Mouse (Mus musculus) effector memory CD4-positive, alpha-beta T cell, adult 5 months (primary cell): ENCODE results near the gene 2610044O15Rik8. TPM values are rescaled to one million over a fixed set of nuclear protein-coding genes. Genes with fewer than 3 reads are reported as not detected.

Experiments
- polyA plus RNA-seq: library from polyadenylated mRNA; unstranded; fragments of 100-300 nt; shearing (Covaris generic); gene quantifications from one replicate; pipeline ENCODE4 v1.2.1, GENCODE M21; 2017

The 2610044O15Rik8 gene
- polyA plus RNA-seq: 9.6 TPM

DNA sequence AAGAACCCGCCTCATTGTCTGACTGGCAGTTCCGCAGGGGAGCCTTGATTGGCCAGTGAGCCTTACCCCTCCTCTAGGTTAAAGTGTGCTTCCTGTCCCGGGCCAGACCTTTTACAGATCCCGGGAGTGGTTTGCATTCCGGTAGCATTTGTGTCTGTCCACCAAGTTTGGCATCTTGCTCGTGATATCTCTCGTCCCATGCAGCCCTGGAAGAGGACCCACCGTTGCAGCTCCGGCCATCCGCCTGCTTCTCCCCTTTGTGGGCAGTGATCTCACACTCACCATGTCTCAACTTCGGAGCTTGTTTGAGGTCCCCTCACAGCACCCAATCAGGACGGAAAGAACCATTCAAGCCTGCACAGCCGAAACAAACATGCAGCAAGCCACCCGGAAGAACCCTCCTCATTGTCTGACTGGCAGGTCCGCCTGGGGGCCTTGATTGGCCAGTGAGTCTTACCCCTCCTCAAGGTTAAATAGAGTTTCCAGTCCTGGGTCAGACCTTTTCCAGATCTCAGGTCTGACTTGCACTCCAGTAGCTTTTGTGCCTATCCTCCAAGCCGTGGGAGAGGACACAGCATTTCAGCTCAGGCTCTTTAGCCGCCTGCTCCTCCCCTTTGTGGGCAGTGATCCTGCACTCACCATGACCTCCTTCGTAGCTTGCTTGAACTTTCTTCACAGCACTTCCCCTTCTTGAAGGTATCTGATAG lies at the start of gene 2610044O15Rik8:
Gene 2610044O15Rik8, minus strand, starts transcription at position 380 of the 707 bp plus-strand sequence.

Other genes starting within 250 kb of the 2610044O15Rik8 start
- gene Ccdc7a, start 168.9 kb downstream of the 2610044O15Rik8 start, polyA plus RNA-seq: 0.31 TPM
- not detected for gene Ccdc7b, start 167.3 kb downstream of the 2610044O15Rik8 start, polyA plus RNA-seq
- gene Gm10999, start 102.7 kb downstream of the 2610044O15Rik8 start, polyA plus RNA-seq: not detected